Mouse (Mus musculus) cerebellum, postnatal 14 days (tissue): ENCODE measurements around the gene Heg1.

Experiments used
- DNase-seq, 2 experiments: peaks; one replicate each; pipeline ENCODE4 v3.0.0; 2021; ENCODE audit warnings: mixed read lengths in 2 of 2

The Heg1 gene

GRCm38 (mm10) chr16:33708031-33708430 lies 23.9 kb downstream of the Heg1 start:
- DNase-seq: no peak

GRCm38 (mm10) chr16:33708585-33709397 lies 24.6 kb downstream of the Heg1 start:
- DNase-seq: no peak

GRCm38 (mm10) chr16:33714271-33714670 lies 30.1 kb downstream of the Heg1 start:
- no peak for DNase-seq

- DNase-seq: no peak
Measured at GRCm38 (mm10) chr16:33723241-33723640, 39.1 kb downstream of the Heg1 start.

- DNase-seq: peak in 1 of 2 experiments; percentile 53
Measured at GRCm38 (mm10) chr16:33723983-33724382, 39.8 kb downstream of the Heg1 start.

GRCm38 (mm10) chr16:33726261-33726660 lies 42.1 kb downstream of the Heg1 start:
- no peak for DNase-seq

DNA sequence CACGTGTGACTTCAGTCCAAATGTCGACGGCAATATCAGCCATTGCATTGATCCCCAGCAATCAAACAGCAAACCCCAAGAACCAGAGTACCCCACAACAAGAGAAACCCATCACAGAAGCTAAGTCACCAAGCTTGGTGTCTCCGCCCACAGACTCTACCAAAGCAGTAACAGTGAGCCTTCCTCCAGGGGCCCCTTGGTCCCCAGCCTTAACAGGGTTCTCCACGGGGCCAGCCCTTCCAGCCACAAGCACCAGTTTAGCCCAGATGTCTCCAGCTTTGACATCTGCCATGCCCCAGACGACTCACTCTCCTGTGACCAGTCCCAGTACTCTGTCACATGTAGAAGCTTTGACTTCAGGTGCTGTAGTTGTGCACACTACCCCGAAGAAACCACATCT lies 42.7 kb downstream of the Heg1 start:
- DNase-seq: no peak

- no peak for DNase-seq
Measured at GRCm38 (mm10) chr16:33728427-33728826, 44.3 kb downstream of the Heg1 start.

GRCm38 (mm10) chr16:33731291-33731690 lies 47.1 kb downstream of the Heg1 start:
- no peak for DNase-seq

GRCm38 (mm10) chr16:33732237-33732749 lies 48.1 kb downstream of the Heg1 start:
- DNase-seq: no peak

GRCm38 (mm10) chr16:33732846-33733580 lies 48.8 kb downstream of the Heg1 start:
- peak; percentile 57 to 65 for DNase-seq

DNA sequence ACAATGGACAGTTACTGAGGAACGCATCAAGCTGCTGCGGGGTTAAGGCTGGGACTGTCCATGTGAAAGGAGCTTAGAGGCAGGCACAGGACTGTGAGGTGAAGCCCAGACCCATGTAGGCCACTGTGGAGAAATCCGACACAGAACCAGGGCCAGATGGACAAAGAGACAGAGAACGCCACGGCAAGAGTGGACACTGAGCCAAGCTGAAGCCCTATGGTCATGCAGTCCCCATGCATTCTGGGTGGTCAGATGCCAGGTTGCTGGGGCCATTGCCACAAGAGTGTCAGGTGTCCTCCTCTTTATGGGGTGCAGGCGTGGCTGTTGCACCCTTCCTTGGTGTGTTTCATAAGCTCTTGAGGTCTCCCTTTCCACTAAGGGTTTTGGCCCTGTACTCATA lies 49.7 kb downstream of the Heg1 start:
- peak; percentile 66 to 70 for DNase-seq

- DNase-seq: peak; percentile 61 to 64
Measured at GRCm38 (mm10) chr16:33734545-33734944, 50.4 kb downstream of the Heg1 start.

- DNase-seq: no peak
Measured at GRCm38 (mm10) chr16:33735238-33735637, 51.1 kb downstream of the Heg1 start.

DNA sequence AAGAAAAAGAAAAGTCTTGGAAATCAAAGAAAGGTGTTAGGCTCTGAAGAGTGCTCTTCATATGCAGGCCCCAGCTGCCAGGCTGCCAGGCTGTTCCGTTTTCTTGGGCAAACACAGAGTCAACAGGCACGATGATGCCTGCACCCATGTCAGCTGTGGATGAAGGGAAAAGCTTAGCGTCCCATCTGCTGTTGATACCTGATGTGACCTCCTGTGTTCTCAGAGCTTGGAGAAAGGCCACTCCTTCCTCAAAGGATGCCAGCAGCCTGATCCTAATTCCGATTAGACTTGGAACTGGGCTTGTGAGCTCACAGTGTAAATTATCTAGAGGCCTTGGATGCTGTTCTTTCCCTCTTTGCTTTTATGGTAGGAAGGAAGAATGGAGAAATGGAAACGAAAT lies 51.6 kb downstream of the Heg1 start:
- DNase-seq: peak; percentile 58 to 59

GRCm38 (mm10) chr16:33736746-33737145 lies 52.6 kb downstream of the Heg1 start:
- DNase-seq: no peak

DNA sequence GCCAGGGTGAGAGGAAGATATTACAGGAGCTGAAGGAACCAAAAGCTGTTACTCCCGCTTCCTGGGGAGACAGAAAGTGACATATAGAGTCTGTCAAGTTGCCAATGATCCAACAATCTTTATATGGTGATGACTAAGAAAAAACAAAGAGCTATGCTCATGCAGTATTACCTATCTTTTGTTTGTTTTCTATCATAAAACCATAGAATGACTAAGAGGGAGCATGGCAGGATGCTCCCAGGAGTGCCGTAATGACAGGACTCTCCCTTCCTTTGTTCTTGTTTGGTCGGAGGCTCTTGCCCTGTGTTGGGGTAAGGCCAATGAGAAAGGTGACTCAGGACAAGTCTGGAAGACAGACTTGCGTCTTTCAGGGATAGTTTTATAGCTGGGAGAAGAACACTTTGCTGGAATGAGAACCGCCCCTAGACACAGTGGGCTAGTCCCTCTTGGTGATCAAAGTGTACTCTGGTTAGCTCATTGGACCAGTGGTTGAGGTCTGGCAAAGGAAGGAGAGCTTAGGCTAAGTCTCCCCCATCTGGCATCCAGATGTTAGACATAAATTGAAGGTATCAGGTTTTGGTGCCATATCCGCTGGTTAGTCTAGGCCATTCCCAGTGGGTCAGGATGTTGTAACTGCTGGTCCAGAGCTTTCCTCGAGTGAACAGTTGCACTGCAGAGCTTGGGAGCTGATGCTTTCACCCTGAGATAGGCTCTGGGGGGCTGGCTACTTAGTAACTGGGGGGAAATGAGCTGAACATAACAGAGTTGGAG lies 55.0 kb downstream of the Heg1 start:
- DNase-seq: no peak

DNA sequence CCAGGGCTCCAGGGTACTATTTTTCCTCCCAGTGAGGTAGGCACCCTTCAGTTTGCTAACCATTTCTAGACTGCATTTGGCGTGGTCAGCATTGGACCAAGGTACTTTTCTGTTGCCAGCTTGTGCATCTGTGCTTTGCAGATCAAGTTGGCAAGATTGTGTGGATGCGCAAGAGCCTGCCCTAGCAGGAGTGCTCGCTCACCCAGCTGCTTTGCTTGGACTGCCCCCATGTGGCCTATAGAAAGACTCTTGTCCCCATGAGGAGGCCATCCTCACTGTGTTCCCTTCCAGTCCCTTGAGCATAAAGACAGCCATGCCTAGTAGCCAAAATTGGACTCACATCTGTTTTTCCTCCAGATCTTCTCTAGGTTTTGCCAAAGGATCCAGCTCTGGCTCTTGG lies 55.6 kb downstream of the Heg1 start:
- DNase-seq: peak; percentile 81 to 82

DNA sequence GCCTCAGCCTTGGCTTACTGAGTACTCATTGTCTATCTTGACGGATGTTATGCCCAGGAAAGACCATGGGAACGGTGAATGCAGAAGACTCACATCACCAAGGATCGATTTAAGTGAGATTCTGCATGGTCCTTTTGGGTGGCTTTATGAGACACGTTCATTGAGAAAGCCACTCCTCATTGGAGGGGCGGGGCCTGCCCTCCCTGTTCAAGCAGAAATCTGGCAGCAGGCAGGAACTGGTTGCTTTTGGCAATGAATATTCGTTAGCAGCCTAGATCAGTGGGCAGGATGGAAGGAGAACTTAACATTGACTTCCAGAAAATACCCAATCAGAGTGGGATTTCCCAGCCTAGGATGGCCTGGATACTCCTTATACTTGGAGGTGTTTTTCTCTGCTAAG lies 56.2 kb downstream of the Heg1 start:
- peak; percentile 56 to 57 for DNase-seq

DNA sequence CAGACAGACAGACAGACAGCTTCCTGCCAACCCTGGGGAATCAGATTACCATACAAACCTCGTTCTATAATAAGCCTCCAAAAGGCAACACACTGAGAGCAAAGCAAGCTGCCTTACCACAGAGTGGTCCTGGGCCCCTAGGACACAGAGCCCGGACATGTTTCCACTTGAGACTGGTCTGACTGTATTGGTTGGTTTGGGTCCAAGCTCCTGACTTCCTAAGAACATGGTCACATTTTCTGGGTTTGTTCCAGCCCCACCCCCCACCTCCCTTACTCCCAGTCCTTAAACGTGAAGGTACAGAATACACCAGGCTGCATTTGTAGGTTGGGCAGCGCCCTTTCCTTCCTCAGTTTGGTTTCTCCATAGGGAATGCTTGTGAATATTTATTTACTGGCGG lies 57.6 kb downstream of the Heg1 start:
- DNase-seq: peak; percentile 41 to 52

GRCm38 (mm10) chr16:33742233-33742632 lies 58.1 kb downstream of the Heg1 start:
- peak; percentile 49 to 54 for DNase-seq

GRCm38 (mm10) chr16:33744622-33745419 lies 60.7 kb downstream of the Heg1 start:
- DNase-seq: peak; percentile 80 to 86
